Mouse (Mus musculus): ENCODE measurements at regions not wholly inside any gene's neighbourhood (a gene's known extent, or its start where the extent isn't known, plus 50 kb on each side); places are given as distances from the start of the nearest gene placed in this dataset.

GRCm38 (mm10) chr3:18929105-18929492 is 699.4 kb downstream of the 1700064H15Rik start:
- TF ChIP-seq CTCF (IDR thresholded peaks at IDR 0.05; ENCODE audit: low read depth, low read length): no peak
- no peak for TF ChIP-seq TAL1 (conservative IDR thresholded peaks at IDR 0.05; ENCODE audit: low read depth, low read length)
- no peak for TF ChIP-seq GATA1 (IDR thresholded peaks at IDR 0.05; ENCODE audit: borderline replicate concordance, low read length)
